Mouse (Mus musculus): ENCODE results near the gene Rxrg. TPM values are rescaled to one million over a fixed set of nuclear protein-coding genes. Genes with fewer than 3 reads are reported as not detected.
A peak's percentile ranks its signal among the peaks of the same experiment; 100 is the strongest.

Rxrg gene
- total and polyA plus RNA-seq, 2 experiments from 2014 or later, result 3.0 to 4.7 TPM

DNA sequence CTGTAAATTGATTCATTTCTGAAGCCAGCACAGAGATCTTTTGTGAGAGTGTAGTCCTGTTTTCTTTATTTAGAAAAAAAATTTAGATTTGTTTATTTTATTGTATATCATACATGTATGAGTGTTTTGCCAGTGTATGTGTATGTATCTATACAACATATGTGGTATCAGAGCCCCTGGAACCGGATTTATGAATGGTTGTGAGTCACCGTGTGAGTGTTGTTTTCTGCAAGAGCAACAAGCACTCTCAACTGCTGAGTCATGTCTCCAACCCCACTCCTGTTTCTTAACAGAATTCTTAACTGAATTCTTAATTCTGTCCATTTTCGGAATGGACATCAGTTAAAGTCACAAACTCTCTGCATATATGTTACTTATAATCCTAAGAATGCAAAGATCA, 19.1 kb upstream of the Rxrg start:
- H3K4me2 ChIP-seq (ENCODE audit: low read depth, low read length), result no peak overlapping the region
- TF ChIP-seq EP300 (IDR thresholded peaks at IDR 0.05; ENCODE audit: low read depth), result no peak
- TF ChIP-seq CTCF (IDR thresholded peaks at IDR 0.05; ENCODE audit: low read depth), result no peak

DNA sequence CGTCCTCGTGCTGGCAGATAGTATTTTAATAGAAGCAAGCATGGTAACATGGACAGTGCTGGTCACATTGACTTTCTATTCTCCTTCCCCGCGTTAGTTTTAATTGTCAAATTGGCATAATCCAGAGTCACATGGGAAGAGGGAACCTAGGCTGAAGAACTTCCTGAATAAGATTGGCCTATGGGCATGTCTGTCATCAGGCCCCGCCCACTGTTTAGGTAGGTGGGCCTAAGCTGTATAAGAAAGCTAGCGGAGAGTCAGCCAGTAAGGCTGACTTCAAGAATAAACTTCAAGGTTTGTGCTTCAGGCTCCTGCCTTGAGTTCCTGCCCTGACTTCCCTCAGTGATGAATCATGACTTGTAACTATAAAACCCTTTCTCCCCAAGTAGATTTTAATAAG, 15.0 kb upstream of the Rxrg start:
- no peak for DNase-seq (ENCODE audit: low spot score)
- no peaks in the 10 kb centered on the region for H3K4me1 ChIP-seq (ENCODE audit: control insufficient read depth, insufficient read depth)
- H3K36me3 ChIP-seq (replicated peaks; ENCODE audit: control insufficient read depth, insufficient read depth, low read length), result no peaks in the 10 kb centered on the region
- TF ChIP-seq CTCF (IDR thresholded peaks at IDR 0.05; ENCODE audit: low read depth) (no peak), EP300 (IDR thresholded peaks at IDR 0.05; ENCODE audit: low read depth) (no peak)
- no peak overlapping the region for H3K27ac ChIP-seq (ENCODE audit: low read depth)
- no peak overlapping the region for H3K9ac ChIP-seq (replicated peaks; ENCODE audit: low read depth, low read length)
- H3K4me2 ChIP-seq (ENCODE audit: low read depth, low read length), result no peak overlapping the region
- ATAC-seq (ENCODE audit: insufficient read depth, low read depth), result no peak
- no peaks in the 10 kb centered on the region for H3K9me3 ChIP-seq (replicated peaks; ENCODE audit: control insufficient read depth, low read length)
- no peaks in the 10 kb centered on the region for H3K27me3 ChIP-seq (ENCODE audit: control insufficient read depth, insufficient read depth, low read length)
- WGBS, result 52% methylated on average over 6 of the region's 6 CpGs
- no peak overlapping the region for H3K4me3 ChIP-seq (ENCODE audit: low read depth, low read length)

More for the DNA sequence above, 19.1 kb upstream of the Rxrg start:
- DNase-seq (ENCODE audit: low spot score), result no peak
- no peak for ATAC-seq (ENCODE audit: insufficient read depth, low read depth)
- WGBS, result 62% methylated on average over 3 of the region's 3 CpGs
- Histone ChIP-seq H3K4me1 (ENCODE audit: control insufficient read depth, insufficient read depth) (no peaks in the 10 kb centered on the region), H3K36me3 (replicated peaks; ENCODE audit: control insufficient read depth, insufficient read depth, low read length) (no peaks in the 10 kb centered on the region), H3K4me3 (ENCODE audit: low read depth, low read length) (no peak overlapping the region), H3K9me3 (replicated peaks; ENCODE audit: control insufficient read depth, low read length) (no peaks in the 10 kb centered on the region), H3K27me3 (ENCODE audit: control insufficient read depth, insufficient read depth, low read length) (no peaks in the 10 kb centered on the region), H3K27ac (ENCODE audit: low read depth) (no peak overlapping the region), H3K9ac (replicated peaks; ENCODE audit: low read depth, low read length) (no peak overlapping the region)

DNA sequence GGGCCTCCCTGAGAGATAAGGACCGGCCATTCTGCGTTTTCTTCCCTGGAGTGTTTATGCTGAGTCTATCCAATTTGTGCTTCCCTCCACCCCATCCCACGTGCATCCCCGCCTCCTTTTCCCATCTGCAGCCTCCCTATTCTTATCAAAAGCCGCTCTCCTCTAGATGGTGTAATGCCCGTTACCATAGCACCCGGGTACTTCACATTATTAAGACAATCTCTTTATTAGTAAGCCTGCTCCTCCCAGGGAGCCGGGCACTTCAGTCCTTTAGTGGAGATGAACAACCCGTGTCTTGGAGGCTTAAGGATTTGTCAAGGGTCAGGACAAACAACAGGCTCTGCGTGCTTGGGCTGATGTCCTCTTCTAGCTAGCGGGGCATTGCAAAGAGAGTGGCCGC, 14.3 kb upstream of the Rxrg start:
- ATAC-seq (ENCODE audit: insufficient read depth, low read depth), result no peak
- Histone ChIP-seq H3K27me3 (ENCODE audit: control insufficient read depth, insufficient read depth, low read length) (no peaks in the 10 kb centered on the region), H3K9me3 (replicated peaks; ENCODE audit: control insufficient read depth, low read length) (no peaks in the 10 kb centered on the region), H3K36me3 (replicated peaks; ENCODE audit: control insufficient read depth, insufficient read depth, low read length) (no peaks in the 10 kb centered on the region), H3K27ac (ENCODE audit: low read depth) (no peak overlapping the region), H3K4me3 (ENCODE audit: low read depth, low read length) (no peak overlapping the region), H3K9ac (replicated peaks; ENCODE audit: low read depth, low read length) (no peak overlapping the region), H3K4me1 (ENCODE audit: control insufficient read depth, insufficient read depth) (0 out of 2 replicates have a peak, but pooled peaks cover 5% of the 10 kb centered on the region), H3K4me2 (ENCODE audit: low read depth, low read length) (no peak overlapping the region)
- WGBS, result 56% methylated on average over 12 of the region's 12 CpGs
- no peak for DNase-seq (ENCODE audit: low spot score)
- TF ChIP-seq CTCF (IDR thresholded peaks at IDR 0.05; ENCODE audit: low read depth) (no peak), EP300 (IDR thresholded peaks at IDR 0.05; ENCODE audit: low read depth) (no peak)

DNA sequence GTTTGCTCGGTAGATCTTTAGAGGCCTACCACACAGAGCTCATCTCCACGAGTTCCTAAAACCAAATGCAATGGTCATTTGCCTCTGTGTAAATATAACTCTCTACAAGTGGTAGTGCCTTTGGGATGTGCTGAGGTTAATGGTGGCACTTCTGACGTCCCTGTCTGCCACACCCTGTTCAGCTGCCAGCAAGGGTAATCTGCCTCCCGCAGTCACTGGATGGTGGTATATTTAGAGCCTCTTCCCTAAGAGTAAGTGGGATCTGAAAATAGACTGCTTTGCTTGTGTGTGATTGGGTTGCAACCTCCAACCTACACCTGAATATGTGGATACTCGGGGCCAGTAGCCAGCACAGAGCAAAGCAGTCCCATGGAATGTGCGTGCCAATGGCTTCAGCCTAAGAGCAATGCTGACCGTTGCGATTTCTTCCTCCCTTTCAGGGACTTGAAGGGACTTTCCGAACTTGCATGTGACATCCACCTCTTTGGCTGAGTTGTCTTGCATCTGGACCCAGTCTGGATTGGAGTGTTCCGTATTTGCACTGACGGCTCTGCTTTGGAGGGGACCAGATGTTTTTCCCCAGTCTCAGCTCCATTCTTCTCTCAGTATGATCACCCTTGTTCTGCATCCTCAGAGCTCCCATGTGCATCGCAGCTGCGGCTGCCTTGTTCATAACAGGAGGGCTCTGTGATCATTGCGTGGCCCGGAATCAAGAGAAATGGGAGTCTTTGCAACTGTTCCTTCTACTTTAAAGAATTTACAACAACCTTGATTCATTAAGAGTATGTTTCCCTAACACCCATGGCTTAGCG, 9.2 kb upstream of the Rxrg start:
- no peak overlapping the region for H3K9ac ChIP-seq (replicated peaks; ENCODE audit: low read depth, low read length)
- H3K4me1 ChIP-seq (ENCODE audit: control insufficient read depth, insufficient read depth), result 0 out of 2 replicates have a peak, but pooled peaks cover 8% of the 10 kb centered on the region
- TF ChIP-seq CTCF (IDR thresholded peaks at IDR 0.05; ENCODE audit: low read depth) (no peak), EP300 (IDR thresholded peaks at IDR 0.05; ENCODE audit: low read depth) (no peak)
- H3K4me3 ChIP-seq (ENCODE audit: low read depth, low read length), result no peak overlapping the region
- H3K27ac ChIP-seq (ENCODE audit: low read depth), result peak overlapping the region; percentile 7; the same call in 1 of the 2 replicates
- DNase-seq (ENCODE audit: low spot score), result peak; percentile 36
- no peaks in the 10 kb centered on the region for H3K27me3 ChIP-seq (ENCODE audit: control insufficient read depth, insufficient read depth, low read length)
- no peaks in the 10 kb centered on the region for H3K9me3 ChIP-seq (replicated peaks; ENCODE audit: control insufficient read depth, low read length)
- peak; percentile 85 for ATAC-seq (ENCODE audit: insufficient read depth, low read depth)
- H3K4me2 ChIP-seq (ENCODE audit: low read depth, low read length), result 0 out of 2 replicates have a peak overlapping the region, but pooled peaks have one; percentile 5
- 63% methylated on average over 16 of the region's 16 CpGs for WGBS
- no peaks in the 10 kb centered on the region for H3K36me3 ChIP-seq (replicated peaks; ENCODE audit: control insufficient read depth, insufficient read depth, low read length)

DNA sequence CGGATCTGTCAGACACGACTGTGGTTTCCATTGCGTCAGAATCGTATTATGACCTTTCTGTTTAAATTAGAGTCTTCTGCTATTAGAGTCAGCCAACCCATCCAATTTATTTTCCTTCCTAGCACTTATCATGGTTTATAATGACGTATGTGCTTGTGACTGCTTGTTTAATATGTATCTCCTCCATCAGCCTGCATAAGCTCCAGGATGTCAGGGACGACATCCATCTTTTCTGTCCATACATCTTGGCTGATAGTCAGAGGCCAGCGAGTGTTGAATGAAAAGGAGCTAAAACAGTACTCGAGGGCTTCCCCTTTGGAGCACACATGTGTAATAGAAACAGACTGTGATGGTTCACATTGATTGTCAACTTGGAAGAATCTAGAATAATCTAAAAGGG, 6.0 kb upstream of the Rxrg start:
- no peaks in the 10 kb centered on the region for H3K36me3 ChIP-seq (replicated peaks; ENCODE audit: control insufficient read depth, insufficient read depth, low read length)

More for the DNA sequence above, 6.0 kb upstream of the Rxrg start:
- ATAC-seq (ENCODE audit: insufficient read depth, low read depth) (no peak), DNase-seq (ENCODE audit: low spot score) (no peak)
- TF ChIP-seq CTCF (IDR thresholded peaks at IDR 0.05; ENCODE audit: low read depth) (no peak), EP300 (IDR thresholded peaks at IDR 0.05; ENCODE audit: low read depth) (no peak)
- no peak overlapping the region for H3K27ac ChIP-seq (ENCODE audit: low read depth)
- 64% methylated on average over 8 of the region's 8 CpGs for WGBS
- no peak overlapping the region for H3K9ac ChIP-seq (replicated peaks; ENCODE audit: low read depth, low read length)
- H3K4me3 ChIP-seq (ENCODE audit: low read depth, low read length), result no peak overlapping the region
- no peaks in the 10 kb centered on the region for H3K9me3 ChIP-seq (replicated peaks; ENCODE audit: control insufficient read depth, low read length)
- H3K4me2 ChIP-seq (ENCODE audit: low read depth, low read length), result no peak overlapping the region
- peaks cover 6% of the 10 kb centered on the region; the same call in 1 of the 2 replicates for H3K27me3 ChIP-seq (ENCODE audit: control insufficient read depth, insufficient read depth, low read length)
- H3K4me1 ChIP-seq (ENCODE audit: control insufficient read depth, insufficient read depth), result 0 out of 2 replicates have a peak, but pooled peaks cover 8% of the 10 kb centered on the region

All from heart, postnatal 0 days (tissue).